Mouse (Mus musculus): ENCODE data around the gene Fbll1. TPM values are rescaled to one million over a fixed set of nuclear protein-coding genes. Genes with fewer than 3 reads are reported as not detected.
A peak's percentile ranks its signal among the peaks of the same experiment; 100 is the strongest.

Gene Fbll1
- polyA plus RNA-seq, 1 experiment: not detected

- TF ChIP-seq POLR2A (IDR thresholded peaks at IDR 0.05; ENCODE audit: borderline replicate concordance, low read depth, low read length) (no peak), CTCF (IDR thresholded peaks at IDR 0.05; ENCODE audit: low read depth, low read length) (no peak)
- H3K4me1 ChIP-seq (ENCODE audit: control insufficient read depth, insufficient read depth, low read length): no peaks in the 10 kb centered on the region
- no peak overlapping the region for H3K4me3 ChIP-seq (ENCODE audit: insufficient read depth, low read length)
- H3K27ac ChIP-seq (ENCODE audit: insufficient read depth, low read depth, low read length): no peak overlapping the region
These were observed 10.2 kb downstream of the Fbll1 start for GRCm38 (mm10) chr11:35788443-35788842.

- Histone ChIP-seq H3K4me3 (ENCODE audit: insufficient read depth, low read length) (no peak overlapping the region), H3K27ac (ENCODE audit: insufficient read depth, low read depth, low read length) (no peak overlapping the region), H3K4me1 (ENCODE audit: control insufficient read depth, insufficient read depth, low read length) (no peaks in the 10 kb centered on the region)
- TF ChIP-seq POLR2A (IDR thresholded peaks at IDR 0.05; ENCODE audit: borderline replicate concordance, low read depth, low read length) (no peak), CTCF (IDR thresholded peaks at IDR 0.05; ENCODE audit: low read depth, low read length) (no peak)
These were observed 14.1 kb downstream of the Fbll1 start for GRCm38 (mm10) chr11:35784537-35784936.

GRCm38 (mm10) chr11:35784002-35784401, 14.7 kb downstream of the Fbll1 start:
- no peaks in the 10 kb centered on the region for H3K4me1 ChIP-seq (ENCODE audit: control insufficient read depth, insufficient read depth, low read length)
- no peak for TF ChIP-seq CTCF (IDR thresholded peaks at IDR 0.05; ENCODE audit: low read depth, low read length)
- no peak for TF ChIP-seq POLR2A (IDR thresholded peaks at IDR 0.05; ENCODE audit: borderline replicate concordance, low read depth, low read length)
- no peak overlapping the region for H3K27ac ChIP-seq (ENCODE audit: insufficient read depth, low read depth, low read length)
- no peak overlapping the region for H3K4me3 ChIP-seq (ENCODE audit: insufficient read depth, low read length)

DNA sequence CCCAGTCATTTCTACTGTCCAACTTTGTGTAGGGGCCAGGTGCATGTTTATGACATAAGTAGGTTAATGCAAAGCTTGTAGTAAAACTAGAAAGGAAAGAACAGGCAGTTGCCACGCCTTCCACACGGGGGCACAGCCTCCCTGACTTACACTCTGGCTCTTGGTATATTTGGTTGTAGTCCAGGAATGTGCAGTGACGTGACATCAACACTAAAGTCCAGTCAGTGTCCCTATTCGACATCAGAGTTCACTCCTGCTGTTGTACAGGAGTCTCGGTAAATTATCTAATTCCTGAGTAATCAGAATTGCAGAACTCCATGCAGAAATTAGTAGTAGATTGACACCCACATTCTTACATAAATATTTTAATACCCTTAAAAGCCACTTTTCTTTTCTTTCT, 15.6 kb downstream of the Fbll1 start:
- H3K4me3 ChIP-seq (ENCODE audit: insufficient read depth, low read length): no peak overlapping the region
- TF ChIP-seq CTCF (IDR thresholded peaks at IDR 0.05; ENCODE audit: low read depth, low read length): no peak
- TF ChIP-seq POLR2A (IDR thresholded peaks at IDR 0.05; ENCODE audit: borderline replicate concordance, low read depth, low read length): no peak
- H3K4me1 ChIP-seq (ENCODE audit: control insufficient read depth, insufficient read depth, low read length): no peaks in the 10 kb centered on the region
- H3K27ac ChIP-seq (ENCODE audit: insufficient read depth, low read depth, low read length): no peak overlapping the region

DNA sequence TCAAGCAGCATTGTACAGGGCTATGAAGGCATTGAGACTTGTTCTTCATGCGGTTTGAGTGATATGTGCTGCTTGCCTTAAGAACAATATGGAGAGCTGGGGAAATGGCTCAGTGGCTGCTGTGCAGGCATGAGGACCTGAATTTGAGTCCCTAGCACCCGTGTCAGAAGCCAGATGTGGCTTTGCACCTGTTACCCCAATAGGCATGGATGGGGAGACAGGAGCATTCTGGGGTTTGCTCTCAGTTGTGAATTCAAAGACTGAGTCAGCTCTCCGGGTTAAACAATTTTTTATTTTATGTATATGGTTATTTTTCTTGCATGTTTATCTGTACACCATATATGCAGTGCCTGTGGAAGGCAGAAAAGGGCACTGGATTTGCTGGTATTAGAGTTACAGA, 16.2 kb downstream of the Fbll1 start:
- H3K27ac ChIP-seq (ENCODE audit: insufficient read depth, low read depth, low read length): no peak overlapping the region
- no peaks in the 10 kb centered on the region for H3K4me1 ChIP-seq (ENCODE audit: control insufficient read depth, insufficient read depth, low read length)
- H3K4me3 ChIP-seq (ENCODE audit: insufficient read depth, low read length): no peak overlapping the region
- TF ChIP-seq POLR2A (IDR thresholded peaks at IDR 0.05; ENCODE audit: borderline replicate concordance, low read depth, low read length) (no peak), CTCF (IDR thresholded peaks at IDR 0.05; ENCODE audit: low read depth, low read length) (no peak)

- TF ChIP-seq CTCF (IDR thresholded peaks at IDR 0.05; ENCODE audit: low read depth, low read length) (no peak), POLR2A (IDR thresholded peaks at IDR 0.05; ENCODE audit: borderline replicate concordance, low read depth, low read length) (no peak)
- Histone ChIP-seq H3K4me1 (ENCODE audit: control insufficient read depth, insufficient read depth, low read length) (peaks cover 3% of the 10 kb centered on the region; the same call in 1 of the 2 replicates), H3K4me3 (ENCODE audit: insufficient read depth, low read length) (no peak overlapping the region), H3K27ac (ENCODE audit: insufficient read depth, low read depth, low read length) (no peak overlapping the region)
These were observed 18.3 kb downstream of the Fbll1 start for GRCm38 (mm10) chr11:35780336-35780735.

GRCm38 (mm10) chr11:35776452-35776851, 22.2 kb downstream of the Fbll1 start:
- no peak overlapping the region for H3K4me3 ChIP-seq (ENCODE audit: insufficient read depth, low read length)
- TF ChIP-seq POLR2A (IDR thresholded peaks at IDR 0.05; ENCODE audit: borderline replicate concordance, low read depth, low read length): no peak
- TF ChIP-seq CTCF (IDR thresholded peaks at IDR 0.05; ENCODE audit: low read depth, low read length): no peak
- no peak overlapping the region for H3K27ac ChIP-seq (ENCODE audit: insufficient read depth, low read depth, low read length)
- peaks cover 15% of the 10 kb centered on the region for H3K4me1 ChIP-seq (ENCODE audit: control insufficient read depth, insufficient read depth, low read length)

GRCm38 (mm10) chr11:35775606-35776005, 23.1 kb downstream of the Fbll1 start:
- Histone ChIP-seq H3K4me1 (ENCODE audit: control insufficient read depth, insufficient read depth, low read length) (peaks cover 15% of the 10 kb centered on the region), H3K4me3 (ENCODE audit: insufficient read depth, low read length) (no peak overlapping the region), H3K27ac (ENCODE audit: insufficient read depth, low read depth, low read length) (no peak overlapping the region)

DNA sequence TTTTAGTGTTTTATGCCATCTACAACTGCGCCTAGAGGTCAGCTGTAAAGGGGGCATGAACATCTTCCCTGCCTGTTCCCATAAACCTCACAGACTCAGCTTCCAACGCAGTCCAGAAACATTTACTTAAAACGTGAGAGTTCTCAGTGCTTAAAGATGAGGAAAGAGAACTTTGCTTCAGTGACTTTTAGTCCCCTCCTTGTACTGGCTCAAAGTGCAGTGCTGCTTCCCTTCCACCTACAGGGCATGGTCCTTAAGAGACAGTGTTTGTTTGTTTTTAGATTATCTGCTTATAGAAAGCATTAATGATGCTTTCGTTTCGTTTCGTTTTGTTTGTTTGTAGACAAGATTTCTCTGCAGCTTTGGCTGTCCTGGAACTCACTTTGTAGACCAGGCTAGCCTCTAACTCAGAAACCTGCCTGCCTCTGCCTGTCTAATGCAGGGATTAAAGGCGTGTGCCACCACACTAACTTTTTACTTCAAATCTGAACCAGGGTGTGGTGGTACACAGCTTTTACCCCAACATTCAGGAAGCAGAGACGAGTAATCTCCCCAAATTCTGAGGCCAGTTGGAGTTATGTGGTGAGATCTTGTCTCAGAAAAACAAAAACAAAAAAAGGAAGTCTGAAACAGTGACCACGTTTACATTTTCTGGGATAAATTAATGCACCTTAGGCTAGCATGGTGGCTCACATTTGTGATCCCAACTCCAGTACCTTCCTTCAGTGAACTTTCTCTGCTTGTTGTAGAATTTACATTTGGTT, 27.8 kb downstream of the Fbll1 start:
- Histone ChIP-seq H3K4me3 (ENCODE audit: insufficient read depth, low read length) (peak overlapping the region; percentile 69), H3K27ac (ENCODE audit: insufficient read depth, low read depth, low read length) (peak overlapping the region; percentile 26), H3K4me1 (ENCODE audit: control insufficient read depth, insufficient read depth, low read length) (peaks cover 14% of the 10 kb centered on the region)
- TF ChIP-seq POLR2A (IDR thresholded peaks at IDR 0.05; ENCODE audit: borderline replicate concordance, low read depth, low read length): no peak
- no peak for TF ChIP-seq CTCF (IDR thresholded peaks at IDR 0.05; ENCODE audit: low read depth, low read length)

More at GRCm38 (mm10) chr11:35775606-35776005, 23.1 kb downstream of the Fbll1 start:
- TF ChIP-seq CTCF (IDR thresholded peaks at IDR 0.05; ENCODE audit: low read depth, low read length): no peak
- TF ChIP-seq POLR2A (IDR thresholded peaks at IDR 0.05; ENCODE audit: borderline replicate concordance, low read depth, low read length): no peak

DNA sequence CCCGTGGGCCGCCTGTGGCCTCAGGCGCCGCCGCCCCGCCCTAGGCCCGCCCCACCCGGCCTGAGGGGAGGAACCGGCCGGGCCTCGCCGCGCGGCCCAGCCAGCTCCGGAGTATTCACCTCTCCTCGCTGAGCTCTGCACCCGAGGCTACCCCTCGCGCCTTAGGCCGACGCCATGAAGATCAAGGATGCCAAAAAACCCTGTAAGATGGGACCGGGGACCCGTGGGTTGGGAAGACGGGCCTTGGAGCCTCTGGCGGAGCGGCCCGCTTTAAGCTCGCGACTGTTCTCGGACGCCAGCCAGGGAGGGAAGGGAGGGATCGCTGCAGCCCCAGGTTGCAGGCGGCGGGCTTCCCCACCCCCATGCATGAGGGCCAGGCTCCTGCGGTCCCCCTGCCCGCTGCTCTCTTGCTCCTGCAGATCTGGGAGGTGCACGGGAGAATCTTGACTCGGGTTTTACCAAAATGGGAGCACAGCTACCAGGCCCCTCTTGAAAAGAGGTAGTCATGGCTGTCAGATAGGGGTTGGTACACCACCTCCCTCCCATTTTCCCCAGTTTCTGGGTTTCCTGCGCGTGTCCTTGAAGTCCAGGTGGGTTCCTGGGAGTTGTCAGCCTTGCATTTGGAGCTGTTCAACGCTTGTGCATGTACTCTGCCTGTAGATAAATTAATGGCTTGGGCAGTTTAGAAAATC, 28.8 kb downstream of the Fbll1 start:
- peak overlapping the region; percentile 67 for H3K27ac ChIP-seq (ENCODE audit: insufficient read depth, low read depth, low read length)
- no peak for TF ChIP-seq POLR2A (IDR thresholded peaks at IDR 0.05; ENCODE audit: borderline replicate concordance, low read depth, low read length)
- no peak for TF ChIP-seq CTCF (IDR thresholded peaks at IDR 0.05; ENCODE audit: low read depth, low read length)
- H3K4me3 ChIP-seq (ENCODE audit: insufficient read depth, low read length): peak overlapping the region; percentile 69
- H3K4me1 ChIP-seq (ENCODE audit: control insufficient read depth, insufficient read depth, low read length): peaks cover 14% of the 10 kb centered on the region

Data from bone marrow macrophage, adult 2 months (primary cell).